Mouse (Mus musculus): Measurements from ENCODE around the gene Pacsin1. TPM values are rescaled to one million over a fixed set of nuclear protein-coding genes. Genes with fewer than 3 reads are reported as not detected.

Pacsin1 gene
- polyA plus RNA-seq, 2 experiments, result 0.03 to 0.14 TPM

DNA sequence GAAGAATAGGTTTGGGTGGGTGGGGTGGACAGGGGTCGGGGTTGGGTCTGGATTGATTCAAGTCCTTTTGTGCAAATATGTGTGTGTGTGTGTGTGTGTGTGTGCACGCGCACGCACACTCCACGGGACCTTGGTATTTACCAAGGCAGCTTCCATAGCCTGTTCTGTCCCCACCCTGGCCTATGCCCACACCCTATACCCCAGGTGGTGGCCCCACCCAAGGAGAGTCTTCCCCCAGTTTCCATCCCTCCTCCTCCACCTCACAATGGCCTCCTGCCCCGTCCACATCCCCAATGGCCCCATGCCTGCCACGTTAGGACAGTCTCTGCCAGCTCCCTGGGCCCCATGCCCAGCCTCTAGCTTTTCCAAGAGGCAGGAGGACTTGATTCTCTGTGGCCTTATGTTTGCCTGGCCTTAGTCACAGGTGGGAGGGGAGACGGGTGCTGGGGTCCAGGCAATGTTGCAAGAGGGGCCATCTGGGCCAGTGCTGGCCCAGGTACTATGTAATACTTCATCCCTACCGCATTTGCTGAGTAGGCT lies 65.9 kb downstream of the Pacsin1 start:
- no peak for TF ChIP-seq CTCF (IDR thresholded peaks at IDR 0.05; ENCODE audit: low read depth)
- TF ChIP-seq EP300 (IDR thresholded peaks at IDR 0.05; ENCODE audit: low read depth), result no peak
- Histone ChIP-seq H3K4me2 (ENCODE audit: low read depth) (no peak overlapping the region), H3K36me3 (replicated peaks; ENCODE audit: control insufficient read depth, insufficient read depth, low read depth) (no peaks in the 10 kb centered on the region), H3K4me3 (ENCODE audit: insufficient read depth in 1 of 2, low read depth in 2 of 2, low read length in 2 of 2) (no peak overlapping the region), H3K9ac (replicated peaks) (no peak overlapping the region), H3K27ac (no peak overlapping the region), H3K4me1 (replicated peaks; ENCODE audit: control insufficient read depth in 2 of 2, insufficient read depth in 2 of 2, low read length in 1 of 2) (no peaks in the 10 kb centered on the region), H3K9me3 (ENCODE audit: control insufficient read depth, low read length) (no peaks in the 10 kb centered on the region), H3K27me3 (ENCODE audit: control insufficient read depth, insufficient read depth, low read length) (no peaks in the 10 kb centered on the region; the same call in 1 of the 2 replicates)
- WGBS (ENCODE audit: insufficient replicate concordance), result 68% methylated on average over 9 of the region's 9 CpGs
- DNase-seq (ENCODE audit: low read depth in 3 of 3, low spot score in 3 of 3) (no peak), ATAC-seq (ENCODE audit: insufficient read depth) (no peak)

DNA sequence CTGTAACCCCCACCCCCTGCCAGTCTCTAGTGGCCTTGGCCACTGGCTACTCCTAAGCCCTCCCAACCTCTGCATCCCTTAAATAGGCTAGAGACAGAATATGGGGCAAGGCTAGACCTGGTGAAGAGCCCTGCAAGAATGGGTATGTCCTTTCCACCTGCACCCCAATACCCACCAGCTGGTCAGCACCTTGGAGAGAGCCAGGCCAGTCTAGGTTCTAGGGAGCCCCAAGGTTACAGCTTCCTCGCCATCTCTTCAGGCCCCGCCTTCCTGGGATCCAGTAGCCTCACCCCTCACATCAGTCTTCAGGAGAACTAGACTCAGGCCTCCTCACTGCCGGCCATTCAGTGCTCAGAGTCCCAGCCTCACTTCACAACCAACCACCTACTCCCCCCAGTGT lies 69.0 kb downstream of the Pacsin1 start:
- Histone ChIP-seq H3K27me3 (ENCODE audit: control insufficient read depth, insufficient read depth, low read length) (no peaks in the 10 kb centered on the region; the same call in 1 of the 2 replicates), H3K4me2 (ENCODE audit: low read depth) (no peak overlapping the region), H3K4me1 (replicated peaks; ENCODE audit: control insufficient read depth in 2 of 2, insufficient read depth in 2 of 2, low read length in 1 of 2) (no peaks in the 10 kb centered on the region), H3K9me3 (ENCODE audit: control insufficient read depth, low read length) (no peaks in the 10 kb centered on the region), H3K27ac (no peak overlapping the region), H3K36me3 (replicated peaks; ENCODE audit: control insufficient read depth, insufficient read depth, low read depth) (no peaks in the 10 kb centered on the region), H3K9ac (replicated peaks) (no peak overlapping the region), H3K4me3 (ENCODE audit: insufficient read depth in 1 of 2, low read depth in 2 of 2, low read length in 2 of 2) (no peak overlapping the region)
- 8% methylated on average over 3 of the region's 3 CpGs for WGBS (ENCODE audit: insufficient replicate concordance)
- DNase-seq (ENCODE audit: low read depth in 3 of 3, low spot score in 3 of 3) (no peak), ATAC-seq (ENCODE audit: insufficient read depth) (no peak)
- TF ChIP-seq EP300 (IDR thresholded peaks at IDR 0.05; ENCODE audit: low read depth), result no peak
- TF ChIP-seq CTCF (IDR thresholded peaks at IDR 0.05; ENCODE audit: low read depth), result no peak

DNA sequence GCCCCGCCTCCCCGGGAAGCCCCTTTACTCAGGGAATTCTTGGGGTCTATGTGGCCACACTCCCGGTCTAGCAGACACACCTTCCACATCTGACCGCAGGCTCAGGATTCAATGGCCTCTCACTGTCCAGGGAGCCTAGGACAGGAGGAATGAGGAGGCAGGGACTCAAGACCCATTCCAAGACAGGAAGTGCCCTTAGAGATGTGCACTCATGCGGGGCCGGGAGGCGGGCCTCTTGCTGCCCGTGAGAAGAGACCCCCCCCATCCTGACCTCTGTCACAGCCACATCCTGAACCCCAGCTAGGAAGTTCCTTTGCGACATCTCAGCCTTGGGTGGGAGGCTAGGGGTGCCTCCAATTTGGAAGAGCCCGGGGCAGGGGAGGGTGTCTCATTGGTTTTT lies 69.7 kb downstream of the Pacsin1 start:
- Histone ChIP-seq H3K4me2 (ENCODE audit: low read depth) (no peak overlapping the region), H3K36me3 (replicated peaks; ENCODE audit: control insufficient read depth, insufficient read depth, low read depth) (no peaks in the 10 kb centered on the region), H3K4me3 (ENCODE audit: insufficient read depth in 1 of 2, low read depth in 2 of 2, low read length in 2 of 2) (no peak overlapping the region), H3K27me3 (ENCODE audit: control insufficient read depth, insufficient read depth, low read length) (no peaks in the 10 kb centered on the region; the same call in 1 of the 2 replicates), H3K27ac (no peak overlapping the region), H3K9me3 (ENCODE audit: control insufficient read depth, low read length) (no peaks in the 10 kb centered on the region), H3K9ac (replicated peaks) (no peak overlapping the region), H3K4me1 (replicated peaks; ENCODE audit: control insufficient read depth in 2 of 2, insufficient read depth in 2 of 2, low read length in 1 of 2) (no peaks in the 10 kb centered on the region)
- ATAC-seq (ENCODE audit: insufficient read depth) (no peak), DNase-seq (ENCODE audit: low read depth in 3 of 3, low spot score in 3 of 3) (no peak)
- TF ChIP-seq EP300 (IDR thresholded peaks at IDR 0.05; ENCODE audit: low read depth), result no peak
- TF ChIP-seq CTCF (IDR thresholded peaks at IDR 0.05; ENCODE audit: low read depth), result no peak
- 19% methylated on average over 10 of the region's 10 CpGs for WGBS (ENCODE audit: insufficient replicate concordance)

DNA sequence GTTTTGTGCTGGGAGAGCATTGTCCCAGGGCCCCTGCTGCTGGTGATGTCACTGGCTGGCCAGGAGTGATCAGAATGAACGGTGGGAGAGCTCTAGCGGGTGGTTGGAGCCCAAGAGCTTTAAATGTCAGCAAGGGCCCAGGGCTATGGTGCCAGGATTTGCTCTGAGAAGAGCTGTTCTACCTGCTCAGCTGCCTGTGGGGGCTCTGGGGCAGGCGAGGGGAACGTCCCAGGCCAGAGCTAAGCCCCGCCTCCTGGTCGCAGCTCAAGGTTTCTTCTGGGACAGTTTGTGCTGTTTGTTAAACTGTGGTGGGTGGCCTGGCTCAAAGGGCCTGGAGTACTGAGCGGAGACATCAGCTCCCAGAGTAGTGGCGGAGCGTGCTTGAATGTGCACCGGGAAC lies 70.1 kb downstream of the Pacsin1 start:
- Histone ChIP-seq H3K36me3 (replicated peaks; ENCODE audit: control insufficient read depth, insufficient read depth, low read depth) (no peaks in the 10 kb centered on the region), H3K9ac (replicated peaks) (no peak overlapping the region), H3K27me3 (ENCODE audit: control insufficient read depth, insufficient read depth, low read length) (no peaks in the 10 kb centered on the region; the same call in 1 of the 2 replicates), H3K27ac (no peak overlapping the region), H3K4me1 (replicated peaks; ENCODE audit: control insufficient read depth in 2 of 2, insufficient read depth in 2 of 2, low read length in 1 of 2) (no peaks in the 10 kb centered on the region), H3K9me3 (ENCODE audit: control insufficient read depth, low read length) (no peaks in the 10 kb centered on the region), H3K4me3 (ENCODE audit: insufficient read depth in 1 of 2, low read depth in 2 of 2, low read length in 2 of 2) (no peak overlapping the region), H3K4me2 (ENCODE audit: low read depth) (no peak overlapping the region)
- no peak for ATAC-seq (ENCODE audit: insufficient read depth)
- no peak for TF ChIP-seq EP300 (IDR thresholded peaks at IDR 0.05; ENCODE audit: low read depth)
- TF ChIP-seq CTCF (IDR thresholded peaks at IDR 0.05; ENCODE audit: low read depth), result no peak
- DNase-seq (ENCODE audit: low read depth in 3 of 3, low spot score in 3 of 3), result no peak
- 19% methylated on average over 10 of the region's 10 CpGs for WGBS (ENCODE audit: insufficient replicate concordance)

DNA sequence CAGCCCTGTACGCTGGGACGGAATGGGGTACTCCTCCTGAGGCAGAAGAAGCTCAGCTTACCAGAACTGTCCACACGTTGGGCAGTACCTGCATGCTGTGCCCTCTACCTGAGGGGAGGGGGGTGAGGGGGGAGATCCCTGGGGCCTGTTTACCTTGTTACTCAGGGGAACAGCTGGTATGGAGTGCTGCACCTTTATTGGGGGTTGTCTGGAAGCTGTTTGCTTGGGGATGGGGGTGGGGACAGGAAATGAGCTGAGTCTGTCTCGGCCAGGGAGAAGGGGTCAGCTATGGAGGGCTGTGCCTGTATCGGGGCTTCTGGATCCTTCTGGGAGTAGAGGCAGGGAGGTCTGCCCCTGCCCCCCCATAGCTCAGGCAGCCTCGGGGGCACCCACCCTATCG lies 71.2 kb downstream of the Pacsin1 start:
- Histone ChIP-seq H3K4me1 (replicated peaks; ENCODE audit: control insufficient read depth in 2 of 2, insufficient read depth in 2 of 2, low read length in 1 of 2) (no peaks in the 10 kb centered on the region), H3K4me3 (ENCODE audit: insufficient read depth in 1 of 2, low read depth in 2 of 2, low read length in 2 of 2) (no peak overlapping the region), H3K4me2 (ENCODE audit: low read depth) (no peak overlapping the region), H3K27ac (no peak overlapping the region), H3K27me3 (ENCODE audit: control insufficient read depth, insufficient read depth, low read length) (no peaks in the 10 kb centered on the region; the same call in 1 of the 2 replicates), H3K36me3 (replicated peaks; ENCODE audit: control insufficient read depth, insufficient read depth, low read depth) (no peaks in the 10 kb centered on the region), H3K9ac (replicated peaks) (no peak overlapping the region), H3K9me3 (ENCODE audit: control insufficient read depth, low read length) (no peaks in the 10 kb centered on the region)
- TF ChIP-seq CTCF (IDR thresholded peaks at IDR 0.05; ENCODE audit: low read depth) (no peak), EP300 (IDR thresholded peaks at IDR 0.05; ENCODE audit: low read depth) (no peak)
- 36% methylated on average over 7 of the region's 7 CpGs for WGBS (ENCODE audit: insufficient replicate concordance)
- no peak for DNase-seq (ENCODE audit: low read depth in 3 of 3, low spot score in 3 of 3)
- ATAC-seq (ENCODE audit: insufficient read depth), result no peak

Data from liver, embryonic 14.5 days (tissue).